Comparison of ENCODE assay signal across 13 mouse cellular contexts in genomic region chr12:71487591-71488435, GRCm38 (mm10).
DNase-seq lines count a peak whose midpoint lies in the region; ATAC-seq lines count a peak whose summit lies in the region.
"Had no signal": no experiment of that assay in that cellular context is flagged by ENCODE, and none has a peak within 500 bp of the region (broad histone marks: within the 10 kb centered on the region; RNA-seq: fewer than 3 reads in every experiment).

No protein-coding gene starts in this region.

- no peak for DNase-seq in heart, postnatal 14 days
- peak; percentile 58 for DNase-seq in Muller cell, postnatal 12 days (ENCODE audit: inconsistent ontology term)
- DNase-seq in hindbrain, embryonic 10.5 days (ENCODE audit: low spot score): peak; percentile 53
- DNase-seq in adrenal gland, postnatal 4 days (ENCODE audit: low spot score in 2 of 2): no peak
- DNase-seq in urinary bladder, postnatal 10 days (ENCODE audit: low spot score): no peak
- DNase-seq: spleen, adult 18-20 months had no signal

- H3K27me3 ChIP-seq in heart, embryonic 13.5 days (replicated peaks): no peaks in the 10 kb centered on the region
- no peaks in the 10 kb centered on the region for H3K27me3 ChIP-seq in hindbrain, embryonic 10.5 days (ENCODE audit: insufficient read depth, poor library complexity, severe bottlenecking)
- H3K27me3 ChIP-seq in midbrain, embryonic 16.5 days (ENCODE audit: control insufficient read depth, insufficient read depth, low read depth, low read length): no peaks in the 10 kb centered on the region
- H3K27me3 ChIP-seq: kidney, embryonic 15.5 days; liver, embryonic 12.5 days; neural tube, embryonic 13.5 days had no signal

- H3K4me1 ChIP-seq in heart, embryonic 13.5 days: peaks cover 35% of the 10 kb centered on the region
- peaks cover 18% of the 10 kb centered on the region for H3K4me1 ChIP-seq in hindbrain, embryonic 10.5 days (replicated peaks)
- peaks cover 9% of the 10 kb centered on the region for H3K4me1 ChIP-seq in midbrain, embryonic 16.5 days (ENCODE audit: control insufficient read depth, insufficient read depth, low read length)

- intact Hi-C loops in heart, postnatal 14 days (cut with DNase I): no loop called here

- H3K4me3 ChIP-seq in heart, embryonic 13.5 days: no peak overlapping the region
- H3K4me3 ChIP-seq in hindbrain, embryonic 10.5 days: no peak overlapping the region
- no peak overlapping the region for H3K4me3 ChIP-seq in midbrain, embryonic 16.5 days (ENCODE audit: low read depth, low read length)
- H3K4me3 ChIP-seq: kidney, embryonic 15.5 days; liver, embryonic 12.5 days; neural tube, embryonic 13.5 days had no signal

- H3K9me3 ChIP-seq in heart, embryonic 13.5 days: no peaks in the 10 kb centered on the region
- H3K9me3 ChIP-seq in hindbrain, embryonic 10.5 days: no peaks in the 10 kb centered on the region
- no peaks in the 10 kb centered on the region for H3K9me3 ChIP-seq in midbrain, embryonic 16.5 days (replicated peaks; ENCODE audit: control insufficient read depth, low read length, poor library complexity, severe bottlenecking)
- H3K9me3 ChIP-seq: kidney, embryonic 15.5 days; liver, embryonic 12.5 days; neural tube, embryonic 13.5 days had no signal

- no peak overlapping the region for H3K4me2 ChIP-seq in heart, embryonic 13.5 days
- H3K4me2 ChIP-seq in midbrain, embryonic 16.5 days (ENCODE audit: low read length): no peak overlapping the region
- H3K4me2 ChIP-seq: kidney, embryonic 15.5 days; liver, embryonic 12.5 days; neural tube, embryonic 13.5 days had no signal

- H3K27ac ChIP-seq in heart, embryonic 13.5 days (replicated peaks): peak overlapping the region; percentile 42; the same call in 1 of the 2 replicates
- H3K27ac ChIP-seq in hindbrain, embryonic 10.5 days: peak overlapping the region; percentile 64
- no peak overlapping the region; the same call in 1 of the 2 replicates for H3K27ac ChIP-seq in midbrain, embryonic 16.5 days (ENCODE audit: low read length)
- H3K27ac ChIP-seq: kidney, embryonic 15.5 days; liver, embryonic 12.5 days; macrophage; neural tube, embryonic 13.5 days had no signal

- no peak for ATAC-seq in heart, embryonic 13.5 days (ENCODE audit: extremely low read depth, insufficient number of reproducible peaks, low FRiP score, low TSS enrichment)
- ATAC-seq in midbrain, embryonic 16.5 days: peak; percentile 68
- ATAC-seq: forebrain, embryonic 14.5 days; liver, embryonic 12.5 days had no signal

- H3K36me3 ChIP-seq in heart, embryonic 13.5 days: no peaks in the 10 kb centered on the region
- no peaks in the 10 kb centered on the region for H3K36me3 ChIP-seq in hindbrain, embryonic 10.5 days
- no peaks in the 10 kb centered on the region for H3K36me3 ChIP-seq in midbrain, embryonic 16.5 days (ENCODE audit: control insufficient read depth, insufficient read depth, low read length)
- H3K36me3 ChIP-seq: kidney, embryonic 15.5 days; liver, embryonic 12.5 days; neural tube, embryonic 13.5 days had no signal

- WGBS in heart, embryonic 13.5 days: 51% methylated on average over 6 of the region's 6 CpGs
- 52% methylated on average over 6 of the region's 6 CpGs for WGBS in hindbrain, embryonic 10.5 days
- 31% methylated on average over 6 of the region's 6 CpGs for WGBS in midbrain, embryonic 16.5 days

- no peak overlapping the region for H3K9ac ChIP-seq in heart, embryonic 13.5 days
- no peak overlapping the region for H3K9ac ChIP-seq in midbrain, embryonic 16.5 days (ENCODE audit: low read depth, low read length)
- H3K9ac ChIP-seq: kidney, embryonic 15.5 days; liver, embryonic 12.5 days; neural tube, embryonic 13.5 days had no signal

Comparison
In these comparisons a context has a peak if more than half of its experiments do, and no peak if none do; other contexts are left out.
1. DNase-seq: peak in Muller cell, postnatal 12 days (single experiment) and hindbrain, embryonic 10.5 days (single experiment); none in heart, postnatal 14 days (0 of 2), adrenal gland, postnatal 4 days (0 of 2) and urinary bladder, postnatal 10 days (single experiment).